Mouse (Mus musculus) embryonic facial prominence, embryonic 14.5 days (tissue): ENCODE data around the gene Zfp747. TPM values are rescaled to one million over a fixed set of nuclear protein-coding genes. Genes with fewer than 3 reads are reported as not detected.

ENCODE experiments used
- ATAC-seq: fragments of 200-750 bp; cut with Nextera tagmentation; 2 replicates; pipeline ENCODE4 v1.8.0; 2017; ENCODE audit warnings: low read depth, moderate number of reproducible peaks, moderate TSS enrichment
- DNase-seq: peaks from one replicate; pipeline ENCODE4 v3.0.0-alpha.2; 2015; ENCODE audit warnings: low spot score
- H3K27ac ChIP-seq: fragments of 300-500 bp; sonication (generic); replicated peaks from 2 replicates; pipeline ENCODE4 v1.5.1; 2014; ENCODE audit warnings: low read depth, mild to moderate bottlenecking, low read length, moderate library complexity
- H3K27me3 ChIP-seq: fragments of 300-500 bp; sonication (generic); replicated peaks from 2 replicates; pipeline ENCODE4 v1.6.1; 2014; ENCODE audit warnings: low read length; ENCODE audit not compliant: control insufficient read depth, insufficient read depth
- H3K36me3 ChIP-seq: fragments of 300-500 bp; sonication (generic); 2 replicates; pipeline ENCODE4 v1.6.1; 2014; ENCODE audit warnings: low read length, mixed read lengths; ENCODE audit not compliant: control insufficient read depth, insufficient read depth
- H3K4me1 ChIP-seq: fragments of 300-500 bp; sonication (generic); 2 replicates; pipeline ENCODE4 v1.6.1; 2014; ENCODE audit warnings: antibody characterized with exemption, low read length; ENCODE audit not compliant: control insufficient read depth, insufficient read depth
- H3K4me2 ChIP-seq: fragments of 300-500 bp; sonication (generic); 2 replicates; pipeline ENCODE4 v1.6.1; 2014; ENCODE audit warnings: low read depth, mild to moderate bottlenecking, low read length, moderate library complexity, mixed read lengths
- H3K4me3 ChIP-seq: fragments of 300-500 bp; sonication (generic); 2 replicates; pipeline ENCODE4 v1.5.1; 2014; ENCODE audit warnings: low read depth, mild to moderate bottlenecking, low read length
- H3K9ac ChIP-seq: fragments of 300-500 bp; sonication (generic); 2 replicates; pipeline ENCODE4 v1.6.1; 2014; ENCODE audit warnings: low read depth, mild to moderate bottlenecking, low read length, moderate library complexity, mixed read lengths
- H3K9me3 ChIP-seq: fragments of 300-500 bp; sonication (generic); 2 replicates; pipeline ENCODE4 v1.6.1; 2016; ENCODE audit warnings: low read length; ENCODE audit not compliant: control insufficient read depth
- WGBS: fragments of 180-500 bp; shearing (Covaris S2); extraction: QIAGEN DNeasy Blood & Tissue Kit; methylation state at CpG from one replicate; pipeline ENCODE4 v1.1.7; 2014; 5-methylcytosine and 5-hydroxymethylcytosine counted together
- polyA plus RNA-seq: library from polyadenylated mRNA; unstranded; fragments of >200 nt; fragmentation: Nextera tagmentation; extraction: Ambion mirVana; gene quantifications from 2 replicates; pipeline ENCODE4 v1.2.1, GENCODE M21; 2014

Gene Zfp747
- polyA plus RNA-seq, 1 experiment from 2014 or later, result 4.9 TPM

- Histone ChIP-seq H3K9me3 (no peaks in the 10 kb centered on the region), H3K9ac (no peak overlapping the region), H3K27ac (no peak overlapping the region), H3K4me3 (no peak overlapping the region), H3K4me1 (no peaks in the 10 kb centered on the region), H3K4me2 (no peak overlapping the region), H3K36me3 (peaks cover 10% of the 10 kb centered on the region), H3K27me3 (no peaks in the 10 kb centered on the region)
- DNase-seq (no peak), ATAC-seq (0 out of 2 replicates have a peak, but pooled peaks have one; percentile 30)
- WGBS, result 50% methylated on average over 4 of the region's 4 CpGs
Measured at GRCm38 (mm10) chr7:127337636-127338035, 38.2 kb downstream of the Zfp747 start.

- ATAC-seq (no peak), DNase-seq (no peak)
- H3K27me3 ChIP-seq, result no peaks in the 10 kb centered on the region
- no peaks in the 10 kb centered on the region for H3K36me3 ChIP-seq
- WGBS, result 81% methylated on average over 4 of the region's 4 CpGs
- no peak overlapping the region for H3K4me3 ChIP-seq
- H3K4me2 ChIP-seq, result no peak overlapping the region
- H3K27ac ChIP-seq, result no peak overlapping the region
- H3K4me1 ChIP-seq, result no peaks in the 10 kb centered on the region
- H3K9me3 ChIP-seq, result no peaks in the 10 kb centered on the region
- H3K9ac ChIP-seq, result no peak overlapping the region
Measured at GRCm38 (mm10) chr7:127335604-127336003, 40.2 kb downstream of the Zfp747 start.

- Histone ChIP-seq H3K9me3 (no peaks in the 10 kb centered on the region), H3K4me3 (no peak overlapping the region), H3K27me3 (no peaks in the 10 kb centered on the region), H3K4me2 (no peak overlapping the region), H3K4me1 (no peaks in the 10 kb centered on the region), H3K36me3 (no peaks in the 10 kb centered on the region), H3K9ac (no peak overlapping the region), H3K27ac (no peak overlapping the region)
- ATAC-seq, result no peak
- DNase-seq, result no peak
- 81% methylated on average over 6 of the region's 6 CpGs for WGBS
Measured at GRCm38 (mm10) chr7:127333240-127333639, 42.6 kb downstream of the Zfp747 start.

GRCm38 (mm10) chr7:127326685-127327084 is 49.2 kb downstream of the Zfp747 start:
- peak; percentile 41 for DNase-seq
- Histone ChIP-seq H3K9ac (no peak overlapping the region), H3K9me3 (no peaks in the 10 kb centered on the region), H3K4me2 (no peak overlapping the region), H3K4me1 (no peaks in the 10 kb centered on the region), H3K4me3 (no peak overlapping the region), H3K36me3 (no peaks in the 10 kb centered on the region), H3K27ac (no peak overlapping the region), H3K27me3 (no peaks in the 10 kb centered on the region)
- no peak for ATAC-seq
- WGBS, result 71% methylated on average over 2 of the region's 2 CpGs

GRCm38 (mm10) chr7:127325550-127325949 is 50.3 kb downstream of the Zfp747 start:
- 87% methylated on average over 8 of the region's 8 CpGs for WGBS
- Histone ChIP-seq H3K4me1 (no peaks in the 10 kb centered on the region), H3K27me3 (no peaks in the 10 kb centered on the region), H3K4me2 (no peak overlapping the region), H3K4me3 (no peak overlapping the region), H3K9ac (no peak overlapping the region), H3K9me3 (no peaks in the 10 kb centered on the region), H3K27ac (no peak overlapping the region), H3K36me3 (no peaks in the 10 kb centered on the region)
- no peak for DNase-seq
- ATAC-seq, result no peak

- Histone ChIP-seq H3K27me3 (no peaks in the 10 kb centered on the region), H3K4me2 (no peak overlapping the region), H3K9ac (no peak overlapping the region), H3K9me3 (no peaks in the 10 kb centered on the region), H3K4me3 (no peak overlapping the region), H3K36me3 (no peaks in the 10 kb centered on the region), H3K4me1 (no peaks in the 10 kb centered on the region), H3K27ac (no peak overlapping the region)
- no peak for ATAC-seq
- no peak for DNase-seq
- WGBS, result 86% methylated on average over 7 of the region's 7 CpGs
Measured at GRCm38 (mm10) chr7:127324944-127325343, 50.9 kb downstream of the Zfp747 start.

Other genes with a start within 250 kb of the Zfp747 start
- gene Spn, start 238.2 kb downstream of the Zfp747 start, polyA plus RNA-seq, result 0.32 and 0.34 TPM in 2 replicates
- gene Cd2bp2, start 180.0 kb downstream of the Zfp747 start, polyA plus RNA-seq, result 45.4 and 55.1 TPM in 2 replicates
- 25.0 and 27.1 TPM in 2 replicates for gene Tbc1d10b, start 167.6 kb downstream of the Zfp747 start, polyA plus RNA-seq
- gene Mylpf, start 167.2 kb downstream of the Zfp747 start, polyA plus RNA-seq, result 1,018 and 1,489 TPM in 2 replicates
- 14.0 and 17.2 TPM in 2 replicates for gene Zfp553, start 143.0 kb downstream of the Zfp747 start, polyA plus RNA-seq
- 12.5 and 15.9 TPM in 2 replicates for gene Sept1, start 142.9 kb downstream of the Zfp747 start, polyA plus RNA-seq
- gene Zfp771, start 131.8 kb downstream of the Zfp747 start, polyA plus RNA-seq, result 53.4 and 54.0 TPM in 2 replicates
- gene Dctpp1, start 115.3 kb downstream of the Zfp747 start, polyA plus RNA-seq, result 154 and 157 TPM in 2 replicates
- 59.6 and 62.2 TPM in 2 replicates for gene Sephs2, start 102.0 kb downstream of the Zfp747 start, polyA plus RNA-seq
- gene Itgal, start 79.8 kb downstream of the Zfp747 start, polyA plus RNA-seq, result 1.2 and 1.7 TPM in 2 replicates
- gene Zfp768, start 30.5 kb downstream of the Zfp747 start, polyA plus RNA-seq, result 5.2 and 5.9 TPM in 2 replicates
- gene 9130019O22Rik, start 11.1 kb upstream of the Zfp747 start, polyA plus RNA-seq, result 5.7 and 5.9 TPM in 2 replicates
- gene E430018J23Rik, start 17.6 kb upstream of the Zfp747 start, polyA plus RNA-seq, result 5.6 and 6.7 TPM in 2 replicates
- gene Zfp764, start 30.8 kb upstream of the Zfp747 start, polyA plus RNA-seq, result 6.8 and 8.3 TPM in 2 replicates
- 17.0 and 20.7 TPM in 2 replicates for gene Zfp688, start 46.0 kb upstream of the Zfp747 start, polyA plus RNA-seq
- gene Zfp689, start 73.1 kb upstream of the Zfp747 start, polyA plus RNA-seq, result 7.1 and 7.6 TPM in 2 replicates
- 40.4 and 41.9 TPM in 2 replicates for gene Prr14, start 83.6 kb upstream of the Zfp747 start, polyA plus RNA-seq
- 14.3 and 15.0 TPM in 2 replicates for gene Fbrs, start 103.1 kb upstream of the Zfp747 start, polyA plus RNA-seq
- gene Srcap, start 135.9 kb upstream of the Zfp747 start, polyA plus RNA-seq, result 41.5 and 42.0 TPM in 2 replicates
- gene Gm42715, start 143.5 kb upstream of the Zfp747 start, polyA plus RNA-seq, result 12.2 and 13.2 TPM in 2 replicates
- gene Tmem265, start 185.3 kb upstream of the Zfp747 start, polyA plus RNA-seq, result 4.1 and 5.3 TPM in 2 replicates
- 35.2 TPM in 2 replicates for gene Phkg2, start 197.3 kb upstream of the Zfp747 start, polyA plus RNA-seq
- 9.9 and 10.4 TPM in 2 replicates for gene Ccdc189, start 212.5 kb upstream of the Zfp747 start, polyA plus RNA-seq
- gene Rnf40, start 212.7 kb upstream of the Zfp747 start, polyA plus RNA-seq, result 35.9 and 47.7 TPM in 2 replicates
- 13.0 and 17.9 TPM in 2 replicates for gene Zfp629, start 239.7 kb upstream of the Zfp747 start, polyA plus RNA-seq